Mouse (Mus musculus) heart, adult 2 months (tissue): Measurements from ENCODE around the gene Mbnl2.

Experiments
- CTCF ChIP-seq: fragments of 200-600 bp; IDR thresholded peaks from 2 replicates; pipeline ENCODE4 v1.8.1; 2022; ENCODE audit warnings: antibody characterized with exemption, mild to moderate bottlenecking, moderate library complexity
- POLR2A ChIP-seq: fragments of 200-500 bp; IDR thresholded peaks from 2 replicates; pipeline ENCODE4 v1.6.1; 2011; ENCODE audit warnings: mild to moderate bottlenecking, low read depth, low read length, control low read depth; ENCODE audit not compliant: insufficient read depth

- TF ChIP-seq POLR2A (no peak), CTCF (no peak)
Observed at GRCm38 (mm10) chr14:120370044-120370443, 94.6 kb downstream of the Mbnl2 start.
